Mouse (Mus musculus) heart, postnatal 0 days (tissue): ENCODE results near the gene Pirt. TPM values are rescaled to one million over a fixed set of nuclear protein-coding genes. Genes with fewer than 3 reads are reported as not detected.

ENCODE experiments used
- ATAC-seq: fragments of 200-750 bp; cut with Nextera tagmentation; 2 replicates; pipeline ENCODE4 v1.8.0; 2017; ENCODE audit warnings: low read depth, moderate number of reproducible peaks, moderate library complexity; ENCODE audit not compliant: insufficient read depth
- DNase-seq: peaks from one replicate; pipeline ENCODE4 v3.0.0-alpha.2; 2016; ENCODE audit warnings: low spot score
- H3K27ac ChIP-seq: fragments of 300-500 bp; sonication (generic); 2 replicates; pipeline ENCODE4 v1.5.1; 2014; ENCODE audit warnings: low read depth, mild to moderate bottlenecking
- H3K27me3 ChIP-seq: fragments of 300-500 bp; sonication (generic); 2 replicates; pipeline ENCODE4 v1.6.1; 2014; ENCODE audit warnings: low read length, mixed read lengths; ENCODE audit not compliant: control insufficient read depth, insufficient read depth
- H3K36me3 ChIP-seq: fragments of 300-500 bp; sonication (generic); replicated peaks from 2 replicates; pipeline ENCODE4 v1.6.1; 2014; ENCODE audit warnings: low read length, mixed read lengths; ENCODE audit not compliant: control insufficient read depth, insufficient read depth
- H3K4me1 ChIP-seq: fragments of 300-500 bp; sonication (generic); 2 replicates; pipeline ENCODE4 v1.6.1; 2014; ENCODE audit warnings: antibody characterized with exemption; ENCODE audit not compliant: control insufficient read depth, insufficient read depth
- H3K4me2 ChIP-seq: fragments of 300-500 bp; sonication (generic); 2 replicates; pipeline ENCODE4 v1.6.1; 2014; ENCODE audit warnings: low read depth, mild to moderate bottlenecking, low read length, moderate library complexity
- H3K4me3 ChIP-seq: fragments of 300-500 bp; sonication (generic); 2 replicates; pipeline ENCODE4 v1.5.1; 2014; ENCODE audit warnings: low read depth, low read length
- H3K9ac ChIP-seq: fragments of 300-500 bp; sonication (generic); replicated peaks from 2 replicates; pipeline ENCODE4 v1.6.1; 2014; ENCODE audit warnings: low read depth, low read length, mixed read lengths
- H3K9me3 ChIP-seq: fragments of 300-500 bp; sonication (generic); replicated peaks from 2 replicates; pipeline ENCODE4 v1.6.1; 2016; ENCODE audit warnings: low read length; ENCODE audit not compliant: control insufficient read depth
- CTCF ChIP-seq: IDR thresholded peaks from 2 replicates; pipeline ENCODE4 v1.5.1; 2016; ENCODE audit warnings: antibody characterized with exemption, control low read depth, low read depth
- EP300 ChIP-seq: IDR thresholded peaks from 2 replicates; pipeline ENCODE4 v1.6.1; 2016; ENCODE audit warnings: antibody characterized with exemption, low read depth
- WGBS: fragments of 180-500 bp; shearing (Covaris S2); extraction: QIAGEN DNeasy Blood & Tissue Kit; methylation state at CpG from one replicate; pipeline ENCODE4 v1.1.7; 2014; 5-methylcytosine and 5-hydroxymethylcytosine counted together
- polyA plus RNA-seq: library from polyadenylated mRNA; unstranded; fragments of >200 nt; fragmentation: Nextera tagmentation; extraction: Ambion mirVana; gene quantifications from 2 replicates; pipeline ENCODE4 v1.2.1, GENCODE M21; 2015
- total RNA-seq: library from RNA; depleted of rRNA; stranded (reverse); fragments of >200 nt; gene quantifications from 2 replicates; pipeline ENCODE4 v1.2.3, GENCODE M21; 2014; ENCODE audit warnings: low replicate concordance

The Pirt gene
- total and polyA plus RNA-seq, 2 experiments from 2014 or later: 15.0 to 24.5 TPM

DNA sequence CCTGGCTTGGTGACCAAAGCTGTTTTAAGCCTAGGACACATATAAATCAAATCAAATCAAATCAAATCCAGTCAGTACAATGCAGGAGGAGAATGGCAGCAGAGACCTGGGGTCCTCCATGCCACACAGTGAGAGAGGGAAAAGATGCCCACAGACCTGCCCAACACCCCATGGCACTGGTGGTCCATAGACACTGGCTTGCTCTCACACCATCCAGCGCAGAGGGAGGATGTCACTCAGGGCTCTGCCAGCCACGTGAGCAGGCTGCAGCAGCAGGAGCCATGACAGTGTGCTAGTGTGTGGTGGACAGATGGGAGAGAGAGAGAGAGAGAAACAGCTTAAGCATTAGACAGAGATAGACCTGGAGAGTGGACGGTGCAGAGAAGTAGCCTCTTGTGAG is 19.2 kb upstream of the Pirt start:
- no peaks in the 10 kb centered on the region for H3K27me3 ChIP-seq
- DNase-seq (no peak), ATAC-seq (no peak)
- no peak for TF ChIP-seq CTCF
- no peak for TF ChIP-seq EP300
- no peaks in the 10 kb centered on the region for H3K9me3 ChIP-seq
- H3K27ac ChIP-seq: no peak overlapping the region
- no peak overlapping the region for H3K4me2 ChIP-seq
- H3K36me3 ChIP-seq: no peaks in the 10 kb centered on the region
- no peak overlapping the region for H3K9ac ChIP-seq
- no peaks in the 10 kb centered on the region for H3K4me1 ChIP-seq
- no peak overlapping the region for H3K4me3 ChIP-seq
- 78% methylated on average over 3 of the region's 3 CpGs for WGBS

DNA sequence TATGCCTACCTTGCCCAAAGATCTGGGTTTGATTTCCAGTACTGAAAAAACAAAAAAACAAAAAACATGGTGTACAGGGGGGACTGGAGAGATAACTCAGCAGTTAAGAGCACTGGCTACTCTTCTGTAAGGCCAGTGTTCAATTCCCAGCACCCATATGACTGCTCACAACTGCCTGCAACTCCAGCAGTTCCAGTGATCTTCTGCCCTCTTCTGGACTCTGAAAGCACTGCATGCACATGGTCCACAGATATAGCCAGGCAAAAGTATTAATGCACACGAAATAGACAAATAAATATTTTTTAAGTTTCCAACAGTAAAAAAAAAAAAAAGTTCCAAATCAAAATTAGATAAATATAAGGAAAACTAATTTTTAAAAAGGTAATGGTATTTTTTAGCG is 13.0 kb upstream of the Pirt start:
- Histone ChIP-seq H3K9ac (no peak overlapping the region), H3K4me3 (no peak overlapping the region), H3K27ac (no peak overlapping the region), H3K9me3 (no peaks in the 10 kb centered on the region), H3K27me3 (no peaks in the 10 kb centered on the region), H3K4me1 (no peaks in the 10 kb centered on the region), H3K4me2 (no peak overlapping the region), H3K36me3 (no peaks in the 10 kb centered on the region)
- DNase-seq (no peak), ATAC-seq (no peak)
- TF ChIP-seq EP300 (no peak), CTCF (no peak)
- WGBS: 91% methylated on average over 2 of the region's 2 CpGs

DNA sequence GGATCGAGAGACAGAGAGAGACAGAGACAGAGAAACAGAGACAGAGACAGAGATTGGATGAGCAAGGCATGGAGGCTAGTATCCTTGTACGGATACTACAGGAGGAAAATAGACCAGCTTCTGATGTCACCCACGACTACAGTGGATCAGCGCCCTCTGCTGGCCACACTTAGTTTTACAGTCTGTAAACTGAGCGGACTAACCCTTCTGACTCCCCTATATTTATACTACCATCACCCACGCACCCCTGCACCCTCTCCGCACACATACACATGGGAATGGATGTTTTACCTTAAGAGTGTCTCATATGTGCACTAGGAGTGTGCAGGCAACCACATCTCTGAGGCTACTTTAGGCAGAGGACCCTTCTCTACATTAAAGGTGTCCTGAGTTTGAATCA is 12.4 kb upstream of the Pirt start:
- peak; percentile 39 for DNase-seq
- Histone ChIP-seq H3K4me2 (no peak overlapping the region), H3K4me3 (no peak overlapping the region), H3K36me3 (no peaks in the 10 kb centered on the region), H3K4me1 (no peaks in the 10 kb centered on the region), H3K27me3 (no peaks in the 10 kb centered on the region), H3K9ac (no peak overlapping the region), H3K27ac (no peak overlapping the region), H3K9me3 (no peaks in the 10 kb centered on the region)
- WGBS: 11% methylated on average over 7 of the region's 7 CpGs
- no peak for ATAC-seq
- no peak for TF ChIP-seq EP300
- peak; percentile 79 for TF ChIP-seq CTCF

DNA sequence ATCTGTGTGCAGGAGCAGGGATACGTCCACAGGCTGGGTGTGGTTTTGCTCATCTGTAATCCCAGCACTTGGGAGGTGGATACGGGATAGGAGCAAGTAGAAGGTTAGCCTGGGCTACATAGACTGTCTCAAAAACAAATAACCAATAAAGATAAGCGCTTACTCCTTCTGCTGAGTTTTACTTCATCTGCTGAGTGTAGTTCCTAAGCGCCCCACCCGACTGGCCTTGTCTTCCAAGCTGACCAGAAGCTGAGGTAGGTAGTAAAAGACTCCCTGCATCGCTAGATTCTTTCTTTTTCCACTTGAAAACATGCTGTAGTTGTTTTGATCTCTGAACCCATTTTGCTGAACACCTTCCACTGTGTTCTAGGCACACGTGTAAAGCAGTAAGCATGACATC is 9.0 kb upstream of the Pirt start:
- H3K4me1 ChIP-seq: no peaks in the 10 kb centered on the region
- no peaks in the 10 kb centered on the region for H3K9me3 ChIP-seq
- WGBS: 84% methylated on average over 7 of the region's 7 CpGs
- H3K36me3 ChIP-seq: no peaks in the 10 kb centered on the region
- no peaks in the 10 kb centered on the region for H3K27me3 ChIP-seq
- H3K4me3 ChIP-seq: no peak overlapping the region
- TF ChIP-seq EP300: no peak
- no peak for TF ChIP-seq CTCF
- no peak overlapping the region for H3K4me2 ChIP-seq
- no peak overlapping the region for H3K9ac ChIP-seq
- H3K27ac ChIP-seq: no peak overlapping the region
- ATAC-seq (no peak), DNase-seq (no peak)

DNA sequence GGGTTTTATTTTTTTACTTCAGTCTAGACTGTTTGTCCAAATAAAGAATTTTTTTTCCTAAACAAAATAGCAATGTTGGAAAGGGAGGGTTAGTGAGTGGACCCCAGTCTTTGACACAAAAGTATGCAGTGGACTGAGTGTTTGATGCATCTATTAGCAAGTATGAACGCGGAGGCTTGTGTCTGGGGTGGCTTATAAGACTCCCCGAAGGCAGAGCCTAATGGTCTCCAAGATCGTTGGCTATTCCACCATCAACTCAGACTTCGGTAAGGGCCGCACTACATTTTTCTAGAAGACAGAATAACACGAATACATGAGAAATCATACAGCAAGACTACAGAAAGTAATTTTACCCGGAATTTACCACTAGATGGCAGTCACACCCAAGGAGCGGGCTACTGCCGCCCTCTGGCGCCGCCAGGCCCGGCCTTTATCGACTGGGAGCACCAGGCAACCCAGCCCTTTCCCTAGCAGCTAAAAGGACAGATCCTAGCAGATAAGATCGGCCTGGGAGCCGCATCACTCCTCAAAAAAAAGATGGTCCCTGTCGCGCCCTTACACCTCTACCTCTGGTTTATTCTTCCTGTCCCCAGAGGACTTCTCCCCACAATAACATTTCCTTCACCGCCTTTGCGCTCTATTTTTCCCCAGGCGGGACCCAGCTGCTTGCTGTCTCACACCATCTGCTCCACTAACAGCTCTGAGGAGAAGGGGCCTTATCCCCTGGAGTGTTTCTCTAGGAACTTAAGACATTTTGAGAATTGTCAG is 6.0 kb upstream of the Pirt start:
- Histone ChIP-seq H3K9me3 (no peaks in the 10 kb centered on the region), H3K36me3 (no peaks in the 10 kb centered on the region), H3K9ac (0 out of 2 replicates have a peak overlapping the region, but pooled peaks have one; percentile 21), H3K4me1 (no peaks in the 10 kb centered on the region), H3K27ac (no peak overlapping the region), H3K4me2 (no peak overlapping the region), H3K27me3 (no peaks in the 10 kb centered on the region), H3K4me3 (no peak overlapping the region)
- WGBS: 17% methylated on average over 21 of the region's 21 CpGs
- TF ChIP-seq EP300: peak; percentile 63; the same call in 1 of the 2 replicates
- peak; percentile 82 for TF ChIP-seq CTCF
- DNase-seq: peak; percentile 63
- peak; percentile 76 for ATAC-seq
